Mouse (Mus musculus): ENCODE data around the gene Cpeb3. TPM values are rescaled to one million over a fixed set of nuclear protein-coding genes. Genes with fewer than 3 reads are reported as not detected.

The Cpeb3 gene
- total RNA-seq, 2 experiments from 2014 or later = 76.5 to 90.5 TPM

DNA sequence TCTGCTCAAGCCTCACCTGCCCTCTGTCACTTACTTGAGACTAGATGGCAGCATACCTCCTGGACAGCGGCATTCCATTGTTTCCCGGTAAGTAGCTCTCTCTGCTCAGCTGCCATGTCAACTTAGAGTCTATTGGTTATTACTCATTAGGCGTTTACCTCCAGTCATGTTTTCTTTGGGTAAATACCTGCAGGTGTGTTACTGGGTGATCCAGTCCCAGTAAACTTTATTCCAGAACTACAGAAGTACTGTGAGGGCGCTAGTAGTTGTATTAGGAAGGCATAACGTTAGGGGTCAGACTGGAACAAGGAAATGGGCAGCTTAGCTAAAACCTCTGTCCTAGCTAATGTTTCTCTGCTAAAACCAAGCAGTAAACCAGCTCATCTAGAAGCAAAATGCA is 203.8 kb downstream of the Cpeb3 start:
- ATAC-seq (replicated peaks; ENCODE audit: low FRiP score, poor library complexity, severe bottlenecking) = no peak

Other genes starting within 250 kb of the Cpeb3 start
- 393 and 429 TPM in 2 replicates for gene March5, start 1.1 kb downstream of the Cpeb3 start, total RNA-seq (2015; ENCODE audit: low replicate concordance)
- 510 and 553 TPM in 2 replicates for gene March5, start 1.1 kb downstream of the Cpeb3 start, total RNA-seq (2017; ENCODE audit: low replicate concordance)
- gene Ide, start 129.3 kb upstream of the Cpeb3 start, total RNA-seq (2015; ENCODE audit: low replicate concordance) = 16.9 and 17.3 TPM in 2 replicates
- 12.3 and 13.5 TPM in 2 replicates for gene Ide, start 129.3 kb upstream of the Cpeb3 start, total RNA-seq (2017; ENCODE audit: low replicate concordance)
- 65.3 and 69.0 TPM in 2 replicates for gene Kif11, start 167.8 kb upstream of the Cpeb3 start, total RNA-seq (2015; ENCODE audit: low replicate concordance)
- gene Kif11, start 167.8 kb upstream of the Cpeb3 start, total RNA-seq (2017; ENCODE audit: low replicate concordance) = 103 and 108 TPM in 2 replicates
- 25.1 and 27.3 TPM in 2 replicates for gene Hhex, start 226.2 kb upstream of the Cpeb3 start, total RNA-seq (2015; ENCODE audit: low replicate concordance)
- 5.1 and 6.0 TPM in 2 replicates for gene Hhex, start 226.2 kb upstream of the Cpeb3 start, total RNA-seq (2017; ENCODE audit: low replicate concordance)

All from erythroblast, adult 5-6 weeks (primary cell).